13 mouse cellular contexts compared by ENCODE assay signal in genomic region chr16:90551041-90551440, GRCm38 (mm10).
"Had no signal": no experiment of that assay in that cellular context is flagged by ENCODE, and none has a peak within 500 bp of the region (broad histone marks: within the 10 kb centered on the region; RNA-seq: fewer than 3 reads in every experiment).

No protein-coding gene starts in this region.

- H3K4me1 ChIP-seq: limb, embryonic 15.5 days; liver, embryonic 12.5 days; megakaryocyte, embryonic 14.5 days; midbrain, embryonic 13.5 days; midbrain, embryonic 15.5 days; neural tube, embryonic 12.5 days had no signal

- H3K4me3 ChIP-seq: limb, embryonic 15.5 days; liver, embryonic 12.5 days; megakaryocyte, embryonic 14.5 days; midbrain, embryonic 13.5 days; midbrain, embryonic 15.5 days; neural tube, embryonic 12.5 days had no signal

- H3K9ac ChIP-seq: limb, embryonic 15.5 days; liver, embryonic 12.5 days; liver, embryonic 14.5 days; midbrain, embryonic 13.5 days; midbrain, embryonic 15.5 days; neural tube, embryonic 12.5 days had no signal

- H3K4me2 ChIP-seq: limb, embryonic 15.5 days; liver, embryonic 12.5 days; midbrain, embryonic 11.5 days; midbrain, embryonic 13.5 days; midbrain, embryonic 15.5 days; neural tube, embryonic 12.5 days had no signal

- DNase-seq: right cerebral cortex, postnatal 14 days; thymus, adult 18-20 months; thymus, postnatal 14 days; thymus, postnatal 36 days had no signal

- H3K27ac ChIP-seq: limb, embryonic 15.5 days; liver, embryonic 12.5 days; liver, embryonic 14.5 days; macrophage; midbrain, embryonic 13.5 days; midbrain, embryonic 15.5 days; neural tube, embryonic 12.5 days had no signal

- H3K36me3 ChIP-seq: limb, embryonic 15.5 days; liver, embryonic 12.5 days; midbrain, embryonic 13.5 days; midbrain, embryonic 15.5 days; neural tube, embryonic 12.5 days had no signal

- H3K27me3 ChIP-seq: limb, embryonic 15.5 days; liver, embryonic 12.5 days; megakaryocyte, embryonic 14.5 days; midbrain, embryonic 13.5 days; midbrain, embryonic 15.5 days; neural tube, embryonic 12.5 days had no signal

- ATAC-seq: liver, embryonic 12.5 days; midbrain, embryonic 13.5 days; midbrain, embryonic 15.5 days had no signal

- H3K9me3 ChIP-seq: limb, embryonic 15.5 days; liver, embryonic 12.5 days; midbrain, embryonic 15.5 days; neural tube, embryonic 12.5 days had no signal
